Mouse (Mus musculus): ENCODE data around the gene Gabpa. TPM values are rescaled to one million over a fixed set of nuclear protein-coding genes. Genes with fewer than 3 reads are reported as not detected.
A peak's percentile ranks its signal among the peaks of the same experiment; 100 is the strongest.

Gene Gabpa
- total RNA-seq, 1 experiment = 92.3 TPM

GRCm38 (mm10) chr16:84853492-84853891, 18.8 kb downstream of the Gabpa start:
- no peak overlapping the region for H3K9ac ChIP-seq (ENCODE audit: insufficient read depth, low read depth, low read length, poor library complexity, severe bottlenecking)
- in situ Hi-C loops (cut with MboI; ENCODE audit: low sequenced_read_pairs in 2 of 2, unreplicated experiment in 2 of 2) = no loop called here
- peaks cover 43% of the 10 kb centered on the region for H3K36me3 ChIP-seq (ENCODE audit: control insufficient read depth, insufficient read depth, low read length, poor library complexity, severe bottlenecking)
- no peak for DNase-seq (ENCODE audit: low read depth, low spot score)
- no peak for TF ChIP-seq HCFC1 (IDR thresholded peaks at IDR 0.05; ENCODE audit: borderline replicate concordance, insufficient read depth, low read length)
- TF ChIP-seq ZNF384 (IDR thresholded peaks at IDR 0.05; ENCODE audit: low read depth, low read length) = no peak
- no peak for TF ChIP-seq MAFK (IDR thresholded peaks at IDR 0.05; ENCODE audit: insufficient read depth, low read depth, low read length)
- TF ChIP-seq ZC3H11A (IDR thresholded peaks at IDR 0.05; ENCODE audit: borderline replicate concordance, low read depth, low read length) = no peak
- TF ChIP-seq CHD2 (IDR thresholded peaks at IDR 0.05; ENCODE audit: low read depth, low read length) = no peak
- H3K4me3 ChIP-seq (ENCODE audit: insufficient read depth in 1 of 2, low read depth in 1 of 2, low read length in 2 of 2, poor library complexity in 1 of 2, severe bottlenecking in 1 of 2) = no peak overlapping the region
- no peaks in the 10 kb centered on the region for H3K9me3 ChIP-seq (ENCODE audit: control insufficient read depth, insufficient read depth, low read depth, low read length)
- no peaks in the 10 kb centered on the region for H3K4me1 ChIP-seq (ENCODE audit: control insufficient read depth in 2 of 2, insufficient read depth in 2 of 2, low read length in 2 of 2, poor library complexity in 1 of 2)
- no peak overlapping the region for H3K27ac ChIP-seq (ENCODE audit: insufficient read depth, low read depth, low read length, poor library complexity, severe bottlenecking)

GRCm38 (mm10) chr16:84864656-84865055, 29.9 kb downstream of the Gabpa start:
- Histone ChIP-seq H3K9ac (ENCODE audit: insufficient read depth, low read depth, low read length, poor library complexity, severe bottlenecking) (no peak overlapping the region), H3K27ac (ENCODE audit: insufficient read depth, low read depth, low read length, poor library complexity, severe bottlenecking) (no peak overlapping the region), H3K36me3 (ENCODE audit: control insufficient read depth, insufficient read depth, low read length, poor library complexity, severe bottlenecking) (peaks cover 15% of the 10 kb centered on the region), H3K9me3 (ENCODE audit: control insufficient read depth, insufficient read depth, low read depth, low read length) (no peaks in the 10 kb centered on the region), H3K4me1 (ENCODE audit: control insufficient read depth in 2 of 2, insufficient read depth in 2 of 2, low read length in 2 of 2, poor library complexity in 1 of 2) (no peaks in the 10 kb centered on the region), H3K4me3 (ENCODE audit: insufficient read depth in 1 of 2, low read depth in 1 of 2, low read length in 2 of 2, poor library complexity in 1 of 2, severe bottlenecking in 1 of 2) (no peak overlapping the region)
- DNase-seq (ENCODE audit: low read depth, low spot score) = no peak
- TF ChIP-seq HCFC1 (IDR thresholded peaks at IDR 0.05; ENCODE audit: borderline replicate concordance, insufficient read depth, low read length) (no peak), ZNF384 (IDR thresholded peaks at IDR 0.05; ENCODE audit: low read depth, low read length) (no peak), ZC3H11A (IDR thresholded peaks at IDR 0.05; ENCODE audit: borderline replicate concordance, low read depth, low read length) (no peak), MAFK (IDR thresholded peaks at IDR 0.05; ENCODE audit: insufficient read depth, low read depth, low read length) (no peak), CHD2 (IDR thresholded peaks at IDR 0.05; ENCODE audit: low read depth, low read length) (no peak)
- in situ Hi-C loops (cut with MboI; ENCODE audit: low sequenced_read_pairs in 2 of 2, unreplicated experiment in 2 of 2) = no loop called here

GRCm38 (mm10) chr16:84873805-84874204, 39.1 kb downstream of the Gabpa start:
- in situ Hi-C loops (cut with MboI; ENCODE audit: low sequenced_read_pairs in 2 of 2, unreplicated experiment in 2 of 2) = no loop called here
- H3K9me3 ChIP-seq (ENCODE audit: control insufficient read depth, insufficient read depth, low read depth, low read length) = no peaks in the 10 kb centered on the region
- no peaks in the 10 kb centered on the region for H3K4me1 ChIP-seq (ENCODE audit: control insufficient read depth in 2 of 2, insufficient read depth in 2 of 2, low read length in 2 of 2, poor library complexity in 1 of 2)
- H3K9ac ChIP-seq (ENCODE audit: insufficient read depth, low read depth, low read length, poor library complexity, severe bottlenecking) = no peak overlapping the region
- H3K36me3 ChIP-seq (ENCODE audit: control insufficient read depth, insufficient read depth, low read length, poor library complexity, severe bottlenecking) = no peaks in the 10 kb centered on the region
- TF ChIP-seq MAFK (IDR thresholded peaks at IDR 0.05; ENCODE audit: insufficient read depth, low read depth, low read length) (no peak), ZC3H11A (IDR thresholded peaks at IDR 0.05; ENCODE audit: borderline replicate concordance, low read depth, low read length) (no peak), CHD2 (IDR thresholded peaks at IDR 0.05; ENCODE audit: low read depth, low read length) (no peak), ZNF384 (IDR thresholded peaks at IDR 0.05; ENCODE audit: low read depth, low read length) (no peak), HCFC1 (IDR thresholded peaks at IDR 0.05; ENCODE audit: borderline replicate concordance, insufficient read depth, low read length) (no peak)
- no peak for DNase-seq (ENCODE audit: low read depth, low spot score)
- H3K4me3 ChIP-seq (ENCODE audit: insufficient read depth in 1 of 2, low read depth in 1 of 2, low read length in 2 of 2, poor library complexity in 1 of 2, severe bottlenecking in 1 of 2) = no peak overlapping the region
- no peak overlapping the region for H3K27ac ChIP-seq (ENCODE audit: insufficient read depth, low read depth, low read length, poor library complexity, severe bottlenecking)

GRCm38 (mm10) chr16:84875012-84875717, 40.4 kb downstream of the Gabpa start:
- no peaks in the 10 kb centered on the region for H3K36me3 ChIP-seq (ENCODE audit: control insufficient read depth, insufficient read depth, low read length, poor library complexity, severe bottlenecking)
- no peak for DNase-seq (ENCODE audit: low read depth, low spot score)
- no peak for TF ChIP-seq MAFK (IDR thresholded peaks at IDR 0.05; ENCODE audit: insufficient read depth, low read depth, low read length)
- no peak for TF ChIP-seq HCFC1 (IDR thresholded peaks at IDR 0.05; ENCODE audit: borderline replicate concordance, insufficient read depth, low read length)
- TF ChIP-seq CHD2 (IDR thresholded peaks at IDR 0.05; ENCODE audit: low read depth, low read length) = no peak
- no peak for TF ChIP-seq ZNF384 (IDR thresholded peaks at IDR 0.05; ENCODE audit: low read depth, low read length)
- TF ChIP-seq ZC3H11A (IDR thresholded peaks at IDR 0.05; ENCODE audit: borderline replicate concordance, low read depth, low read length) = no peak
- H3K4me1 ChIP-seq (ENCODE audit: control insufficient read depth in 2 of 2, insufficient read depth in 2 of 2, low read length in 2 of 2, poor library complexity in 1 of 2) = no peaks in the 10 kb centered on the region
- no peak overlapping the region for H3K9ac ChIP-seq (ENCODE audit: insufficient read depth, low read depth, low read length, poor library complexity, severe bottlenecking)
- in situ Hi-C loops (cut with MboI; ENCODE audit: low sequenced_read_pairs in 2 of 2, unreplicated experiment in 2 of 2) = no loop called here
- peak overlapping the region in 1 of 2 experiments; percentile 20; a peak in 1 of 4 replicates for H3K4me3 ChIP-seq (ENCODE audit: insufficient read depth in 1 of 2, low read depth in 1 of 2, low read length in 2 of 2, poor library complexity in 1 of 2, severe bottlenecking in 1 of 2)
- H3K27ac ChIP-seq (ENCODE audit: insufficient read depth, low read depth, low read length, poor library complexity, severe bottlenecking) = no peak overlapping the region
- H3K9me3 ChIP-seq (ENCODE audit: control insufficient read depth, insufficient read depth, low read depth, low read length) = no peaks in the 10 kb centered on the region

Data from ES-E14 (cell line).